Mouse (Mus musculus): ENCODE data around the gene Agfg2. TPM values are rescaled to one million over a fixed set of nuclear protein-coding genes. Genes with fewer than 3 reads are reported as not detected.

Gene Agfg2
- polyA plus RNA-seq, 1 experiment from 2014 or later, result 16.6 TPM

DNA sequence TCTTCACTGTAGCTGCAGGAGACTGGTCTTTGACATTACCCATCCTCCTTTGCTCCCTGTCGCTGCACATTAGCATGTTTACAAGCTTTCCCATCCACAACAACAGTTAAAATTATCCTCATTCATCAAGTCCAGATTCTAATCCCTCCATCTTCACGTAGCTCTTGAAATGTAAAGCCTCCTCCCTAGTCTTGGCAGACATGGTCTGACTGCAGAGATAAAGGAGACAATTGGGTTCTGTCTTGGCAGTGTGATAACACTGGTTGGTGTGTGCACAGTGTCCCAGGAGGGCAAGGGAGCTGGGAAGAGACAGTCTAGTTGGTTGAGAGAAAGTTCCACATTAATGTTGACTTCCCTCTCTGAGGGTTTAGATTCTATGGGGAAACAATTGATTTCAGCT, 15.3 kb upstream of the Agfg2 start:
- H3K4me3 ChIP-seq, result no peak overlapping the region
- WGBS, result 77% methylated on average over 2 of the region's 2 CpGs

DNA sequence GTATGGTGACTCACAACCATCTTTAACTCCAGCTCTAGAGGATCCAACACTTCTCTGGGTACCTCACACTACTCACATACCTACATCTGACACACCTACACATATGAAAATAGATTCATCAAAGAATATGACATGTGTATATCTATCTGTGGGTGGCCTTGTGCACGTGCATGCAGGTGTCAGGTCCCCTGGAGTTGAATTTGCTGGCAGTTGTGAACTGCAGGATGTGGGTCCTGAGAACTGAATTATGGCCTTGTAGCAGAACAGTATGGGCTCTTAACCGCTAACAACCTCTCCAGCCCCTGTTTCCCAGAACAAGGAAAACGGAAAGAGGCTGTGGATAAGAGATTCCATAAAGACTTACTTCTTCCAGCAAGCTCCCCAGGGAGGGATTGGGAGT, 14.6 kb upstream of the Agfg2 start:
- Histone ChIP-seq H3K27me3 (no peaks in the 10 kb centered on the region), H3K27ac (replicated peaks) (no peak overlapping the region), H3K9ac (no peak overlapping the region), H3K9me3 (no peaks in the 10 kb centered on the region), H3K4me2 (no peak overlapping the region), H3K4me3 (no peak overlapping the region), H3K4me1 (replicated peaks) (no peaks in the 10 kb centered on the region), H3K36me3 (no peaks in the 10 kb centered on the region)
- no peak for ATAC-seq (ENCODE audit: low read depth)
- WGBS, result 69% methylated on average over 3 of the region's 3 CpGs

More for the DNA sequence above, 15.3 kb upstream of the Agfg2 start:
- ATAC-seq (ENCODE audit: low read depth), result no peak
- Histone ChIP-seq H3K4me2 (no peak overlapping the region), H3K36me3 (no peaks in the 10 kb centered on the region), H3K9ac (no peak overlapping the region), H3K27ac (replicated peaks) (no peak overlapping the region), H3K4me1 (replicated peaks) (no peaks in the 10 kb centered on the region), H3K9me3 (no peaks in the 10 kb centered on the region), H3K27me3 (no peaks in the 10 kb centered on the region)

DNA sequence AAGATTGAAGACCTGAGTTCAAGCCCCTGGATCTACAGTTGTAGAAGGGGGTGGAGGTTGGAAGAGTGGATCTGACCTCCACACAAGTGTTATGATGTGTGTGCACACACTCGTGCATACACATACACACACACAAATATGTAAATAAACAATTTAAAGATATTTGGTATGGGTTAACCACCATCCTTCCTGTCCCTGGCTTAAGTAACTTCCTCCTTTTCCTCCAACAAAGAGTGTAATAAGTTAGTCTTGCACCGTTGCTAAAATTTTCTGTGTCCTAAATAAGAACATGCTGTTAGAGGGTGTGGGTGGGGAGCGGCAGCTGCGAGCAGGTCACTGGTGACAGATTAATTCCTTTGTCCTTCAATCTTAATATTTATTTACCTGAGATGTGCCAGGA, 11.4 kb upstream of the Agfg2 start:
- H3K4me3 ChIP-seq, result no peak overlapping the region

DNA sequence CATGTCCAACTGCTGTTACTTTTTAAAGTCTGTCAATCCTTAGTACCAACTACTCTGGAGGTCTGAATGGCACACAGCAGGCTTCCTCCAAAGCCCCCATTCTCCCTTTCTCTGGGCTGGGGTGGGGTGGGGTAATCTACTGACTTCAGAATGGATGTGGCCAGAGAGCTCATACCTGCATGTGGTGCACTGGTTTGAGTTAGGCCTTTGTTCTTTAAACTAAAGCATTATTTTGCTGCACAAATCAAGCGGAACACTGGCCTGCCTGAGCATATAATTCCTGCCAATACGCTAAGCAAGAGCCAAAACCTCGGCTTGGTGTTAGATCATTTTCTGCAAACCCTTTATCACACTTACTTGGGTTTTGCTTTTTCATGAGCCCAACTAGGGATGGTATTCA, 10.3 kb upstream of the Agfg2 start:
- WGBS, result 44% methylated on average over 3 of the region's 3 CpGs
- H3K4me2 ChIP-seq, result no peak overlapping the region
- no peaks in the 10 kb centered on the region for H3K36me3 ChIP-seq
- H3K9me3 ChIP-seq, result no peaks in the 10 kb centered on the region
- no peaks in the 10 kb centered on the region for H3K27me3 ChIP-seq
- H3K9ac ChIP-seq, result no peak overlapping the region
- H3K4me3 ChIP-seq, result no peak overlapping the region
- no peaks in the 10 kb centered on the region for H3K4me1 ChIP-seq (replicated peaks)
- H3K27ac ChIP-seq (replicated peaks), result no peak overlapping the region
- ATAC-seq (ENCODE audit: low read depth), result no peak

More for the DNA sequence above, 11.4 kb upstream of the Agfg2 start:
- no peak overlapping the region for H3K4me2 ChIP-seq
- H3K36me3 ChIP-seq, result no peaks in the 10 kb centered on the region
- no peaks in the 10 kb centered on the region for H3K27me3 ChIP-seq
- no peaks in the 10 kb centered on the region for H3K4me1 ChIP-seq (replicated peaks)
- no peak overlapping the region for H3K27ac ChIP-seq (replicated peaks)
- no peaks in the 10 kb centered on the region for H3K9me3 ChIP-seq
- 91% methylated on average over 4 of the region's 4 CpGs for WGBS
- H3K9ac ChIP-seq, result no peak overlapping the region
- ATAC-seq (ENCODE audit: low read depth), result no peak

DNA sequence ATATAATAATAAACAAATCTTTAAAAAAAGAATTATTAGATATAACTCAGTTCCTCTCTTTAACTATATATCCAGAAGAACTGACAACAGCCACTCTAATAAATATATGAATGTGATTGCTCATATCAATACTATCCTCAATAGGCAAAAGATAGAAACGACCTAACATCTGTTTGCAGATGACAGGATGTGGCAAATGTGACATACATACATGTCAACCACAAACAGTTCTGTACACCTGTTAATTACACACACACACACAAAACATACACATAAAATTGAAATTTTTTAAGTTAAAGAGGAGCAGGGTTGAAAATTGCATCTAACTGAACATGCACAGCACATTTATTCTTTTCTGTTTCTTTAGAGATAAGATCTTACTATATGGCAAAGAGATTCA, 7.4 kb upstream of the Agfg2 start:
- Histone ChIP-seq H3K9me3 (no peaks in the 10 kb centered on the region), H3K4me1 (replicated peaks) (no peaks in the 10 kb centered on the region), H3K4me3 (no peak overlapping the region), H3K27me3 (no peaks in the 10 kb centered on the region), H3K9ac (no peak overlapping the region), H3K4me2 (no peak overlapping the region), H3K27ac (replicated peaks) (no peak overlapping the region), H3K36me3 (no peaks in the 10 kb centered on the region)
- WGBS, result 78% methylated on average over 1 of the region's 1 CpGs
- ATAC-seq (ENCODE audit: low read depth), result no peak

DNA sequence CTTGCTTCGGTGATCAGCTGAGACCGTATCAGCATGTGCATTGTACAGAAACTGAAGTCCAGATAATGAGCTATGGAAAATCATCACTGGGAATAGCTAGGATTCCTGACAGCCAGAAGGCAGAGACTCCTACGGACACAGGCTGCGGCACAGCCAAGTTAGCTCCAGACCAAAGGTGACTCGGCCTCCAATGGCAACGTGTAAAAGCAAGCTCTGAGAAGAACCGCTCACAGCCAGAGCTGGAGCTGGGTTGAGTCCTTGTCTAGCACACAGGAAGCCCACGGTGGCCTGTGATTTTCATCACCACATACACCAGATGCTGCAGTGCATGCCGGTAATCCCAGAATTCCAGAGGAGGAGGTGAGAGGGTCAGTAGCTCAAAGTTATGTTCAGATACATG, 6.0 kb upstream of the Agfg2 start:
- H3K9ac ChIP-seq, result no peak overlapping the region
- WGBS, result 69% methylated on average over 9 of the region's 9 CpGs
- no peaks in the 10 kb centered on the region for H3K36me3 ChIP-seq
- no peak overlapping the region for H3K4me3 ChIP-seq
- no peak overlapping the region for H3K4me2 ChIP-seq
- no peaks in the 10 kb centered on the region for H3K4me1 ChIP-seq (replicated peaks)
- H3K27me3 ChIP-seq, result no peaks in the 10 kb centered on the region
- no peak for ATAC-seq (ENCODE audit: low read depth)
- H3K9me3 ChIP-seq, result no peaks in the 10 kb centered on the region
- H3K27ac ChIP-seq (replicated peaks), result no peak overlapping the region

DNA sequence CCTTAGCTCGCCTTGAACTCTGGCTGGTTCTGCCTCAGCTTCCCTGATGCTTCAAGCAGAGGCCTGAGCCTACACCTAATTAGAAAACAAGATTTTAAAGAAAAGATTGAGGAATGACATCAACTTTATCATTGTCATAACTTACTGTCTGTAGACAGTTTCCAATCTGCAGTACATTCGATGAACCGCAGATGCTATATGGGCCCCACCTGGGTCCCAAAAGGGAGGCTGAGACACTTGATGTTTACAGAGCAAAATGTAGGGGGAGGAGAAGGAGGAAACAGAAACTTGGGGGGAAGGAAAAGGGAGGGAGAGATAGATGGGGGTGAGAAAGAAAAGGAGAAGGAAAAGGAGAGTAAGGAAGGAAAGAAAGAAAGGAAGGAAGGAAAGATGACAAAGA, 5.4 kb upstream of the Agfg2 start:
- ATAC-seq (ENCODE audit: low read depth), result no peak
- no peaks in the 10 kb centered on the region for H3K36me3 ChIP-seq
- H3K9me3 ChIP-seq, result no peaks in the 10 kb centered on the region
- no peak overlapping the region for H3K4me2 ChIP-seq
- no peak overlapping the region for H3K9ac ChIP-seq
- H3K27ac ChIP-seq (replicated peaks), result no peak overlapping the region
- H3K4me1 ChIP-seq (replicated peaks), result peaks cover 2% of the 10 kb centered on the region; the same call in 1 of the 2 replicates
- no peak overlapping the region for H3K4me3 ChIP-seq
- H3K27me3 ChIP-seq, result no peaks in the 10 kb centered on the region
- 92% methylated on average over 3 of the region's 3 CpGs for WGBS

DNA sequence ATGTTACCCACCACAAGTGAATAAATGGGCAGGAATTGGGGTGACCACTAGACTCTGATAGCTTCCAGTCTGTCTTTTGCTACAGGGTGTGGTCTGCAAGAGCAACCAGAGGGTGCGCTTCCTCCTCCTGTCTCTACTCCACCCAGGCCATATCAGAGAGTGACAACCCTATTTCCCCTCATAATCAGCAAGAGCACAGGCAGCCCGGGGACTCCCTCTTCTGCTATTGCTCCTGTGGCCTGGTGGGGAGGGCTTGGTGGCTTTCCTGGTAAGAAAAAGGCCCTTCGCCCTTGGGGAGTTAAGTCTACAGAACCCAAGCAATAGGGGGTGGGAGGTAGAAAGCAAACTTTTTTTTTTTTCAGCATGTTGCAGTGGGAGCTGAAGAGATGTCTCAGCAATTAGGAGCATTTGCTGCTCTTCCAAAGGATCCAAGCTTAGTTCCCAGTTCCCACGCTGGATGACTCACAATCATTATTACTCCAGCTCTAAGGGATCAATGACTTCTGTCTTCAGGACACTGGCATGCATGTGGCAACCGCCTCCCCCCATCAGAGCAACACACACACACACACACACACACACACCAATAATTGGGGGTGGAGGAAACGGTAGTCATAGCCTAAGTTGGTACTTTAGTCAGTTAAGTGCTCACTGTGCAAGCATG, 1.7 kb upstream of the Agfg2 start:
- peaks cover 24% of the 10 kb centered on the region for H3K4me1 ChIP-seq (replicated peaks)
- no peak overlapping the region for H3K4me2 ChIP-seq
- H3K9ac ChIP-seq, result no peak overlapping the region
- no peaks in the 10 kb centered on the region for H3K36me3 ChIP-seq
- no peaks in the 10 kb centered on the region for H3K27me3 ChIP-seq
- no peak overlapping the region for H3K4me3 ChIP-seq
- H3K9me3 ChIP-seq, result no peaks in the 10 kb centered on the region
- no peak overlapping the region for H3K27ac ChIP-seq (replicated peaks)
- ATAC-seq (ENCODE audit: low read depth), result no peak
- WGBS, result 80% methylated on average over 6 of the region's 6 CpGs

DNA sequence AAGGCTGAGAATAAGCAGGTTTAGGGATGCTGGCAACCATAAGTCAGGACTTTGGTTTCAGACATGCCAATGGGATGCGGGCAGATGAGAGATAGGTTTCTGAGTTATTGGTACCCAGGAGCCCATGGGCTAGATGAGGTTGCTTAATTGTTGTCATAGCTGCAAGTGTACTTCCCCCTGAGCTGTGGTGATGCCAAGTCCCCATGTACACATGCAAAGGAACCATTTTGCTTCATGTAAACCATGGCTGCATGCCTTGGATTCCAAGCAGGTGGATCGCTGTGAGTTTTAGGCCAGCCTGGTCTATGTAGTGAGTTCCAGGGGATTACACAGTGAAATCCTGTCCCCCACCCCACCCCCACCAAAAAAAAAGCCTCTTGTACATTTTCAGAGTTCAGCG, 1.1 kb upstream of the Agfg2 start:
- Histone ChIP-seq H3K9me3 (no peaks in the 10 kb centered on the region), H3K4me1 (replicated peaks) (peaks cover 24% of the 10 kb centered on the region), H3K27ac (replicated peaks) (no peak overlapping the region), H3K4me3 (no peak overlapping the region), H3K9ac (no peak overlapping the region), H3K27me3 (no peaks in the 10 kb centered on the region), H3K36me3 (no peaks in the 10 kb centered on the region), H3K4me2 (no peak overlapping the region)
- ATAC-seq (ENCODE audit: low read depth), result no peak
- 88% methylated on average over 3 of the region's 3 CpGs for WGBS

DNA sequence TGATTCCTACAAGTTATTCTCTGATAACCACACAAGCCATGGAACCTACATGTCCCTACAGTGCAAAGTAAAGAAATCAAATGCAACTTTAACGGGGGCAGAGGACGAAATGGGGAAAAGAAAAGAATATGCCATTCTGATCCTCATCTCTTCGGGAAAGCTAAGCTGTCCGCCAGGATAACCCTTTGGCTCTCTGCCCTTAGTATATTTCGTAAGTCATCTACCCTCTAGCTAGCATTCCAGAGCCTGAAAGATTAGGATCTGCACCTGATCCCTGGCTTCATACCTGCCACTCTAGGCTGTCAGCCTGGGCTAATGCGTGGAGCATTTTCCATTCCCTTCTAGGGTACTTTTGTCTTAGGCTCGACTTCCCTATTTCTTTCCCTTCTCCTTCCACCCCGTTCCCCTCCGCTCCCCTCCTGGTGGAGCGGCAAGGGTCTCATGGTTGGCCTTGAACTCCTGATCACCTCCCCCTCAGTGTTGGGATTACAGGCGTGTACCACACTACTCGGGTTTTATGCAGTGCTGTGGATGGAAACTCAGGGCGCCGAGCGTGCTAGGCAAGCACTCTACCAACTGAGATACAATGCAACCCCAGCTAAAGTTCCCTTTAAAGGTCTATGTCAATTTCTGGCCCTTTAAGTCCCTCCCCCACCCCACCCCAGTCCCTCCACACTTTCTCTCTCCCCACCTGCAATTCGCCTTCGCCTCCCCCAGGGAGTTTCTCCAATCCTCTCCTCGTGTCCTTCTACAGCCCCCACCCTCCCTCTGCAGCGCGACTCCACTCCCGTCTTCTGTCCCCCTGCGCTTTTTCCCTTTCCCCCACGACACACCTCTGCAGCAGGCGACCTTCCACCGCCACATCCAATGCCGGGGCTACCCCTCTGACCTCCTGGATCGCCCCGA, 885 bp downstream of the Agfg2 start:
- Histone ChIP-seq H3K9ac (peak overlapping the region; percentile 82), H3K27ac (replicated peaks) (peak overlapping the region; percentile 84), H3K27me3 (no peaks in the 10 kb centered on the region), H3K36me3 (no peaks in the 10 kb centered on the region), H3K9me3 (no peaks in the 10 kb centered on the region), H3K4me1 (replicated peaks) (peaks cover 24% of the 10 kb centered on the region), H3K4me2 (peak overlapping the region; percentile 88), H3K4me3 (peak overlapping the region; percentile 80)
- ATAC-seq (ENCODE audit: low read depth), result peak; percentile 16; the same call in 1 of the 2 replicates
- WGBS, result 15% methylated on average over 28 of the region's 28 CpGs

DNA sequence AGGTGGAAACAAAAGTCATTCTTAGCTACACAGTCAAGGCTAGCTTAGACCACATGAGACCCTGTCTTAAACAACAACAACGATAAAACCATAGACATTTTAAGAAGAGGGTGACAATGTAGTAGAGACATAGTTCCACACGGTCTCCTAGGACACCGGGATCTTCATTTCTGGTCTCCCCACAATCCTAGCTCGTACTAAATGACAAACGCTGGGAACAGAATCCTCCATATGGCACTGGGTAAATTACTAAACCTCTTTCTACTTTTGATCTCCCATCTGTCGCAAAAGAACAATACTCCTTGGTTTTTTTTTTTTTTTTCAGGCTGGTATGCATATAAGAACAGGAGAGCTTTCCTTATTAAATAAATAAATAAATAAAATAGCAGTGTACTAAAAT, 2.0 kb downstream of the Agfg2 start:
- no peak for ATAC-seq (ENCODE audit: low read depth)
- 70% methylated on average over 6 of the region's 6 CpGs for WGBS
- no peaks in the 10 kb centered on the region for H3K9me3 ChIP-seq
- no peaks in the 10 kb centered on the region for H3K27me3 ChIP-seq
- peak overlapping the region; percentile 88 for H3K4me2 ChIP-seq
- no peaks in the 10 kb centered on the region for H3K36me3 ChIP-seq
- H3K4me1 ChIP-seq (replicated peaks), result peaks cover 24% of the 10 kb centered on the region
- no peak overlapping the region for H3K27ac ChIP-seq (replicated peaks)
- H3K9ac ChIP-seq, result peak overlapping the region; percentile 45; the same call in 1 of the 2 replicates
- H3K4me3 ChIP-seq, result no peak overlapping the region

DNA sequence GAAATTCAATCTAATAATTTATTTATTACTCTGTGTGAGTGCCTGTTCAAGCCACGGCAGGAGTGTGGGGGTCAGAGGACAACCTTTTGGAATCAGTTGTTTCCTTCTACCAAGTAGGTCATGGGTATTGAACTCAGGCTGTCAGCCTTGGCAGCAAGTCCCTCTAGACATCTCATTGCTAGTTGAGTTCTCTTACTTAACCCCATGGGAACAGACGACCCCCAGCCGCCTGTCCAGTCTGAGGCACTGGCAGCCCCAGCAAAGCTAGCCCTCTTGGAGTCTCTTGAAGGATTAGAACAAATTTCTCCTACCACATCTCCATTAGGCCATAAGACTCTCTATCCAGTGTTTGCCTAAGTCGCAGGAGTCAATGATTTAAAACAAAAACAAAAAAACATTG, 4.8 kb downstream of the Agfg2 start:
- H3K4me1 ChIP-seq (replicated peaks), result peaks cover 21% of the 10 kb centered on the region
- no peaks in the 10 kb centered on the region for H3K9me3 ChIP-seq
- H3K27me3 ChIP-seq, result no peaks in the 10 kb centered on the region
- H3K36me3 ChIP-seq, result peaks cover 10% of the 10 kb centered on the region
- H3K9ac ChIP-seq, result no peak overlapping the region
- ATAC-seq (ENCODE audit: low read depth), result no peak
- no peak overlapping the region for H3K27ac ChIP-seq (replicated peaks)
- WGBS, result 87% methylated on average over 4 of the region's 4 CpGs
- H3K4me2 ChIP-seq, result no peak overlapping the region
- no peak overlapping the region for H3K4me3 ChIP-seq

Measured in neural tube, embryonic 13.5 days (tissue).